Mouse (Mus musculus) limb, embryonic 15.5 days (tissue): Measurements from ENCODE around the gene Tbce. TPM values are rescaled to one million over a fixed set of nuclear protein-coding genes. Genes with fewer than 3 reads are reported as not detected.
"Not testable (repeated sequence)": the region's sequence is repeated elsewhere in the genome, so short reads cannot be mapped to it uniquely, and the experiment has no call there.

Source experiments
- ATAC-seq: fragments of 200-750 bp; cut with Nextera tagmentation; 2 replicates; pipeline ENCODE4 v1.8.0; 2017; ENCODE audit warnings: low read depth, moderate TSS enrichment; ENCODE audit not compliant: insufficient number of reproducible peaks, low FRiP score, low TSS enrichment
- H3K27ac ChIP-seq: fragments of 300-500 bp; sonication (generic); 2 replicates; pipeline ENCODE4 v1.5.1; 2015; ENCODE audit warnings: moderate library complexity, mild to moderate bottlenecking, inconsistent platforms
- H3K27me3 ChIP-seq: fragments of 300-500 bp; sonication (generic); 2 replicates; pipeline ENCODE4 v1.6.1; 2015; ENCODE audit warnings: inconsistent platforms
- H3K36me3 ChIP-seq: fragments of 300-500 bp; sonication (generic); 2 replicates; pipeline ENCODE4 v1.6.1; 2015; ENCODE audit warnings: inconsistent platforms
- H3K4me1 ChIP-seq: fragments of 300-500 bp; sonication (generic); 2 replicates; pipeline ENCODE4 v1.6.1; 2015; ENCODE audit warnings: inconsistent platforms
- H3K4me2 ChIP-seq: fragments of 300-500 bp; sonication (generic); 2 replicates; pipeline ENCODE4 v1.6.1; 2015; ENCODE audit warnings: mild to moderate bottlenecking, inconsistent platforms
- H3K4me3 ChIP-seq: fragments of 300-500 bp; sonication (generic); 2 replicates; pipeline ENCODE4 v1.5.1; 2015; ENCODE audit warnings: mild to moderate bottlenecking, inconsistent platforms
- H3K9ac ChIP-seq: fragments of 300-500 bp; sonication (generic); 2 replicates; pipeline ENCODE4 v1.6.1; 2015; ENCODE audit warnings: inconsistent platforms
- H3K9me3 ChIP-seq: fragments of 300-500 bp; sonication (generic); 2 replicates; pipeline ENCODE4 v1.6.1; 2016; ENCODE audit warnings: inconsistent platforms
- WGBS: fragments of 180-500 bp; shearing (Covaris S2); methylation state at CpG from one replicate; pipeline ENCODE4 v1.1.7; 2015; 5-methylcytosine and 5-hydroxymethylcytosine counted together
- polyA plus RNA-seq: library from polyadenylated mRNA; unstranded; fragments of >200 nt; fragmentation: Nextera tagmentation; extraction: Ambion mirVana; gene quantifications from 2 replicates; pipeline ENCODE4 v1.2.1, GENCODE M21; 2015

The Tbce gene
- polyA plus RNA-seq, 1 experiment from 2014 or later = 50.8 TPM

DNA sequence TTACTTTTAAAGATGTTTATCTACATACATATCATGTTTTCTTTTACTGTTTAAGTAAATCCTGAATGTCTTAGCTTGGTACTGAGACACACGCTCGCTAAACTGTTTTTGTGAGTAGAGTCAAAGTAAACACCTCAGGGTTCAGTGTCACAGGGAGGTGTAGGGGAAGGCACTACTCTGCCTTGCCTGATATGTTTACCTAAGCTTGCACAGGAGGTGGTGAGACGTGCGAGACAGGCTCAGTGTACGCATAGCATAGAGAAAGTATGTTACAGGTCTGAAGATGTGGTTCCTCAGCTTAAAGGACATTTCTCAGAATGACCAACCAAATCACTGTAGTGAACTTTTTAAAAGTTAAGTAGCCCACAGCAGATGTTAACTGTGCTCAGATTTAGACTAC, 42.0 kb downstream of the Tbce start:
- no peak overlapping the region for H3K27ac ChIP-seq
- no peak overlapping the region for H3K4me2 ChIP-seq
- peaks cover 82% of the 10 kb centered on the region for H3K36me3 ChIP-seq
- H3K9me3 ChIP-seq = no peaks in the 10 kb centered on the region
- 88% methylated on average over 5 of the region's 5 CpGs for WGBS
- H3K9ac ChIP-seq = no peak overlapping the region
- no peaks in the 10 kb centered on the region for H3K27me3 ChIP-seq
- no peak for ATAC-seq
- H3K4me3 ChIP-seq = no peak overlapping the region
- H3K4me1 ChIP-seq = no peaks in the 10 kb centered on the region

DNA sequence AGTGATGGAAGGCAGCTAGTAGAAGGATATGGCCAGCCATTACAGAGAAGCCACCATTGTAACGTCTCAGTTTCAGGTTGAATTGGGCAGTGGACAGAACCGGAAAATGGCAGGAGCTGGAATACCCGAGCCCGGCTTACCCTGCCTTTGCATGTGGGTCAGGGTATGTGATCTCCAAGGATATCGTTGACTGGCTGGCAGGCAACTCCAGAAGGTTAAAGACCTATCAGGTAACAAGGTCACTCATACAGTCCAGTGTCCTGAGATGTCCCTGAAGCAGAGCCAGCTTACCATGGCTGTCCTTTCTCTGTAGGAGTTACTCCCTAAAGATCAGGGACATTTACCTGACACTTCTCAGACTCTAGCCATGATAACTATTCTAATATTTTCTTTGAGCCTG, 44.4 kb downstream of the Tbce start:
- Histone ChIP-seq H3K27me3 (no peaks in the 10 kb centered on the region), H3K27ac (no peak overlapping the region), H3K4me1 (no peaks in the 10 kb centered on the region), H3K9ac (no peak overlapping the region), H3K4me3 (no peak overlapping the region), H3K4me2 (no peak overlapping the region), H3K9me3 (no peaks in the 10 kb centered on the region), H3K36me3 (peaks cover 78% of the 10 kb centered on the region)
- WGBS = 91% methylated on average over 5 of the region's 5 CpGs
- ATAC-seq = no peak

DNA sequence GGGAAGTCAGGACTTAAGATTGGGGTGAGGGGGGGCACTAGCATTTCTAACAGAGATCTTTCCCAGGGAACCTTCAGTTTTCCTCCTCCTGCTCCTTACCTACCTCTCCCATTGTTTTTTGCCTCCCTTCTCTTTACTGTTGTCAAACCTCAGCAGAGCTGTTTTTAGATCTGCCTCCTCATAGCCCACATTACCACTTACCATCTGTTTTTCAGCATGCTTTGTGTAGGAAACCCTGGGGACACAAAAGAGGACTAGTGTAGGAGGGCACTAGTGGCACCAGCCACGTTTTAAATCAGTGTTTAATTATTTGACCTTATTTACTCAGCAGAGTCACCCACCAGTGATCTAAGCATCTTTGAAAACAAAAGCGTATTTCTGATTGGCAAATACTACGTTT, 46.4 kb downstream of the Tbce start:
- Histone ChIP-seq H3K9ac (no peak overlapping the region), H3K9me3 (no peaks in the 10 kb centered on the region), H3K4me3 (no peak overlapping the region), H3K4me1 (no peaks in the 10 kb centered on the region), H3K36me3 (peaks cover 67% of the 10 kb centered on the region), H3K27ac (no peak overlapping the region), H3K27me3 (no peaks in the 10 kb centered on the region), H3K4me2 (no peak overlapping the region)
- no peak for ATAC-seq
- WGBS = 67% methylated on average over 3 of the region's 3 CpGs

DNA sequence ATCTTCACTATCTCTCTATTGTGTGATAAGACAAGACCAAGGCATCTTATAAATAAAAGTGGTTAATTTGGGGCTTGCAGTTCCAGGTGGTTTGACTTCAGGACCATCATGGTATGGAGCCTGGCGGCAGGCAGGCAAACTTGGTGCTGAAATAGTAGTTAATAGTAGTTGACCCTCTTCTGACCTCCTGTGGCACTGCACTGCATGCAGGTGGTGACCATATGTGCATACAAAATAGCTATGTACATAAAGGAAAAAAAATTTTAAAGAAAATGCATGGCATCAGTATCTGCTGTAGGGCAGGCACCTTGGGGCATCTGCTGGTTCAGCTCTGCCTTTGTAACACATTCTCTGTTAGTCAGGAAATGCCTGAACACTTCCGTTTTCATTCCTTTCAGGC, 49.0 kb downstream of the Tbce start:
- no peak overlapping the region for H3K4me3 ChIP-seq
- no peak overlapping the region for H3K27ac ChIP-seq
- ATAC-seq = no peak
- no peak overlapping the region for H3K9ac ChIP-seq
- no peak overlapping the region for H3K4me2 ChIP-seq
- no peaks in the 10 kb centered on the region for H3K9me3 ChIP-seq
- no peaks in the 10 kb centered on the region for H3K27me3 ChIP-seq
- peaks cover 51% of the 10 kb centered on the region for H3K36me3 ChIP-seq
- H3K4me1 ChIP-seq = no peaks in the 10 kb centered on the region
- WGBS = 29% methylated on average over 2 of the region's 2 CpGs

DNA sequence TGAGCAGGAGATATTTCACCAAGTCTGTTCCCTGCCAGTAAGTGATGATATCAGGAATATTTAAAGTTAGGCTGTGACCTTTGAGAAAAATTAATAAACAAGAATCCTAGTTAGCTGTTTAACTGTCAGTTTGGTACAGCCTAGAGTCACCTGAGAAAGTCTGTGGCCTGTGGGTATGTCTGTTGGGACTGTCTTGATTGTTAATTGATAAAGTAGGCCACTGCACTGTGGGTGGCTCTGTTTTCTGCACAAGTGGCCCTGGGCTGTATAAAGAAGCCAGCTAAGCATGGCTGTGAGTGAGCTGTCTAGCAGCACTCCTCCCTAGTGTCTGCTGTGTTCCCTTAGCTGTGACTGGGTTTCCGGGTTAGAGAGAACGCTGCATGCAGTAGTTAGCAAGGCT, 50.3 kb downstream of the Tbce start:
- no peak overlapping the region for H3K4me2 ChIP-seq
- no peak overlapping the region for H3K9ac ChIP-seq
- WGBS = 79% methylated on average over 2 of the region's 2 CpGs
- H3K27me3 ChIP-seq = no peaks in the 10 kb centered on the region
- no peaks in the 10 kb centered on the region for H3K4me1 ChIP-seq
- no peak for ATAC-seq
- H3K4me3 ChIP-seq = no peak overlapping the region
- no peak overlapping the region for H3K27ac ChIP-seq
- no peaks in the 10 kb centered on the region for H3K9me3 ChIP-seq
- H3K36me3 ChIP-seq = peaks cover 46% of the 10 kb centered on the region

DNA sequence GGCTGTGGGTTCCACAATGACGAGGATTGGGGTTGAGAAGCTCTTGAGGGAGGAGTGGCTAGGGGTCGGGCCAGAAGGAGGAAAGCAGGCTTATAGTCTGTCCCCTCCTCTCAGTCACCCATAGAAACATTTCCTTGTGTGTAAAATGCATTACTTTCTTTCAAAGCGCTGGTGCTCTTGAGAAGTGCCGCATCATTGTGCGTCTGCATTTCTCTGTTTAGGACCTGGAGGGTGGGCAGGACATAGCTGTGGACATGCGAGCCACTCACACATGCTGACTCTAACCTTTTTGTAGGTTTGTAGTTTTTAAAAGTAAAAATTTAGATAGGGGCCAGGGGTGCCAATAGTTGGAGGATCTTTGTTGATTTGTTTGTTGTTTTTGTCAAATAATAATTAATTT, 55.9 kb downstream of the Tbce start:
- Histone ChIP-seq H3K4me2 (no peak overlapping the region), H3K4me1 (no peaks in the 10 kb centered on the region), H3K9ac (no peak overlapping the region), H3K27me3 (no peaks in the 10 kb centered on the region), H3K9me3 (no peaks in the 10 kb centered on the region), H3K36me3 (peaks cover 10% of the 10 kb centered on the region; the same call in 1 of the 2 replicates), H3K4me3 (no peak overlapping the region), H3K27ac (no peak overlapping the region)
- 88% methylated on average over 6 of the region's 6 CpGs for WGBS
- no peak for ATAC-seq

GRCm38 (mm10) chr13:13981842-13982241, 57.6 kb downstream of the Tbce start:
- not testable (repeated sequence) for H3K27ac ChIP-seq, H3K36me3 ChIP-seq, H3K9me3 ChIP-seq, H3K27me3 ChIP-seq, H3K9ac ChIP-seq, H3K4me3 ChIP-seq, ATAC-seq, H3K4me2 ChIP-seq, H3K4me1 ChIP-seq
- 100% methylated on average over 1 of the region's 1 CpGs for WGBS

GRCm38 (mm10) chr13:13969796-13970195, 69.6 kb downstream of the Tbce start:
- Histone ChIP-seq H3K4me3 (no peak overlapping the region), H3K36me3 (peaks cover 12% of the 10 kb centered on the region), H3K9me3 (no peaks in the 10 kb centered on the region), H3K4me1 (no peaks in the 10 kb centered on the region), H3K9ac (no peak overlapping the region), H3K4me2 (no peak overlapping the region), H3K27me3 (no peaks in the 10 kb centered on the region), H3K27ac (no peak overlapping the region)
- no peak for ATAC-seq
- 91% methylated on average over 1 of the region's 1 CpGs for WGBS

- no peak overlapping the region; the same call in 1 of the 2 replicates for H3K27ac ChIP-seq
- ATAC-seq = peak; percentile 65; the same call in 1 of the 2 replicates
- no peak overlapping the region for H3K9ac ChIP-seq
- 72% methylated on average over 4 of the region's 4 CpGs for WGBS
- H3K4me2 ChIP-seq = no peak overlapping the region
- no peak overlapping the region for H3K4me3 ChIP-seq
- no peaks in the 10 kb centered on the region for H3K9me3 ChIP-seq
- H3K36me3 ChIP-seq = peaks cover 12% of the 10 kb centered on the region
- no peaks in the 10 kb centered on the region for H3K4me1 ChIP-seq
- no peaks in the 10 kb centered on the region for H3K27me3 ChIP-seq
Measured at GRCm38 (mm10) chr13:13968629-13969111, 70.8 kb downstream of the Tbce start.

DNA sequence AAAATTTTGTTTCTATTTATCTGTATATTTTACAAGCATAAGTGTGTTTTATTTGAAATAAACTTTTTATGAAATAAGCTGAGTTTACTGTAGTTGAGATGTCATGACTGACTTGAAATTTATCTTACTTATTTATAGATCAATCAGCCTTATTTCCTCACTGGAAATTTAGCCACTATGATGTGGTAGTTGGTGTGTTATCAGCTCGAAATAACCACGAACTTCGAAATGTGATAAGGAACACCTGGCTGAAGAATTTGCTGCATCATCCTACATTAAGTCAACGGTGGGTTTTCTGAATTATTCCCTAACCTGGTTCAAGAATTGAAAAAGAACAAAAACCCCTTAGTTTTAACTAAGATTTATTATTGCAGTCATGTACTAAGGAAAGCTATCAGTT, 73.3 kb downstream of the Tbce start:
- ATAC-seq = no peak
- Histone ChIP-seq H3K4me3 (no peak overlapping the region), H3K27ac (no peak overlapping the region), H3K36me3 (peaks cover 12% of the 10 kb centered on the region), H3K9ac (no peak overlapping the region), H3K9me3 (no peaks in the 10 kb centered on the region), H3K27me3 (no peaks in the 10 kb centered on the region), H3K4me1 (no peaks in the 10 kb centered on the region), H3K4me2 (no peak overlapping the region)
- WGBS = 76% methylated on average over 4 of the region's 4 CpGs

DNA sequence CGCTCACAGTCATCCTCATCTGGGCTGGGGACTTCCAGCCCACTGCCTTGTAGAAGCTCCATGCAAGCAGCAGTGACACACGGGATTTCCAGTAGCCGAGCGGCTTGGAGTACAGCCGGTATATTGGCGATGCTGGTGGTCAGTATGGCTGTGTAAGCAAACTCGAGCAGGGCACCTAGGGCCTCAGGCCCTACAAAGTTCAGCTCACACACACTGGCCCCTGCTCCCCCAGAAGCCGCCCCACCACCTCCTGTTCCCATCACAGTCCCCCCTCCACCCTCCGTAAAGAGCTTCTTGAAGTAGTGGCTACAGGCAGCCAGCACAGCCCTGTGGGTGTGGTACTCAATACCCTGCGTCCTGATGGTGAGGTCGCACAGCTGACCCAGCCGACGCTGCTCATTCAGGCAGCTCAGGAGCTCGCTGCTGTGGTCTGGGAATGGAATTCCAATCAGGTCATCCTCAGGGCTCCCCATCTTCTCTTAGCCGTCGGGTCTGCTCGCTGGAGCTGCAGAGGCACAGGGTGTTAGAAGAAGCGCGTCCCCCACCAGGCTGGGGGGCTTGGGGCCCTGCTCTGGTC, 74.0 kb downstream of the Tbce start:
- WGBS = 72% methylated on average over 19 of the region's 19 CpGs
- no peak for ATAC-seq

DNA sequence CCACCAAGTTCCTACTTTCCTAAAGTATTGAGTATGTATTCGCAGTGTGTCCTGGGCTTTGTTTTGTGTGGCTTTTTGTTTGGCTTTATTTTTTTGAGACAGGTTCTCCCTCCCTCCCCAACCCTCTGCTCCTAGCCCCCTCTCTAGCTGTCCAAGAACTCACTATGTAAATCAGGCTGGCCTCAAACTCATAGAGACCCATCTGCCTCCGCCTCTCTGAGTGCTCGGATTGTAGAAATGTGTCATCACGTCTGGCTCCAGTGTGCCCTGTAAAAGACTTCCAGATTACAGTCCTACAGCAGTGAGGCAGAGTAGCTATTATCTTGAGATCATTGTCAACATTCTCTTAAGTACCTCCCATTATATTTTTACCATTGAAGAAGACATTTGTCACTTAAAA, 78.4 kb downstream of the Tbce start:
- no peaks in the 10 kb centered on the region; the same call in none of the 2 replicates for H3K36me3 ChIP-seq
- no peaks in the 10 kb centered on the region for H3K9me3 ChIP-seq
- 80% methylated on average over 4 of the region's 4 CpGs for WGBS
- ATAC-seq = no peak
- H3K4me2 ChIP-seq = no peak overlapping the region
- no peaks in the 10 kb centered on the region for H3K27me3 ChIP-seq
- no peak overlapping the region for H3K9ac ChIP-seq
- no peak overlapping the region for H3K27ac ChIP-seq
- H3K4me1 ChIP-seq = no peaks in the 10 kb centered on the region
- H3K4me3 ChIP-seq = no peak overlapping the region

More for the DNA sequence above, 74.0 kb downstream of the Tbce start:
- H3K4me3 ChIP-seq = no peak overlapping the region
- H3K27me3 ChIP-seq = no peaks in the 10 kb centered on the region
- no peaks in the 10 kb centered on the region for H3K9me3 ChIP-seq
- H3K4me2 ChIP-seq = no peak overlapping the region
- H3K4me1 ChIP-seq = no peaks in the 10 kb centered on the region
- H3K36me3 ChIP-seq = peaks cover 12% of the 10 kb centered on the region
- H3K9ac ChIP-seq = no peak overlapping the region
- no peak overlapping the region for H3K27ac ChIP-seq

DNA sequence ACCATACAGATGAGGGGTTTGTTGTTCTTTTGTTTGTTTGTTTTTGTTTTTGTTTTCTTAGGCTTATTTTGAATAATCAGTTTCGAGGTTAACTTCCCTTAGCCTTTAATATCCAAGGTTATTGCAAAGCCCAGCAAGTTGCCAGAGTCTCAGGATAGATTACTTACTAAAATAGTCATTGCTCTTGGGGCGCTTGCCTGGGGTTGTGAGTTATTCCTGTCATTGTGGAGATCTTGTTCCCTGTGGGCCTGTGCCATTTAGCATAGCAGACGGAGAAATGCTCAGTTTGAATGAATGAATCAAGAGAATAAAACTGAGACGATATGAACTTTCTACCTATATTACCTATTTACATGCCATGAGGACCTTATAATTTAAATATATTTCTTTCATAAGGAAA, 79.2 kb downstream of the Tbce start:
- H3K9me3 ChIP-seq = no peaks in the 10 kb centered on the region
- H3K4me3 ChIP-seq = no peak overlapping the region
- H3K4me2 ChIP-seq = no peak overlapping the region
- H3K27me3 ChIP-seq = no peaks in the 10 kb centered on the region
- WGBS = 87% methylated on average over 4 of the region's 4 CpGs
- no peak overlapping the region for H3K27ac ChIP-seq
- ATAC-seq = no peak
- no peaks in the 10 kb centered on the region; the same call in none of the 2 replicates for H3K36me3 ChIP-seq
- H3K4me1 ChIP-seq = peaks cover 2% of the 10 kb centered on the region; the same call in 1 of the 2 replicates
- no peak overlapping the region for H3K9ac ChIP-seq
